8 mouse cellular contexts compared by ENCODE assay signal in genomic region chr4:134713937-134714336, GRCm38 (mm10). TPM values are rescaled to one million over a fixed set of nuclear protein-coding genes. Genes with fewer than 3 reads are reported as not detected.
A peak's percentile ranks its signal among the peaks of the same experiment; 100 is the strongest.
DNase-seq lines count a peak whose midpoint lies in the region; ATAC-seq and TF ChIP-seq lines count a peak whose summit lies in the region.

No protein-coding gene starts in this region.

- no peaks in the 10 kb centered on the region for H3K36me3 ChIP-seq in ES-Bruce4 (ENCODE audit: control insufficient read depth, insufficient read depth, low read length, poor library complexity, severe bottlenecking)
- H3K36me3 ChIP-seq in forebrain, embryonic 13.5 days (ENCODE audit: poor library complexity, severe bottlenecking): no peaks in the 10 kb centered on the region
- no peaks in the 10 kb centered on the region for H3K36me3 ChIP-seq in liver, embryonic 16.5 days (ENCODE audit: control insufficient read depth, insufficient read depth)
- no peaks in the 10 kb centered on the region for H3K36me3 ChIP-seq in neural tube, embryonic 13.5 days
- no peaks in the 10 kb centered on the region for H3K36me3 ChIP-seq in testis, adult 2 months (ENCODE audit: control insufficient read depth, insufficient read depth, low read length)

- no peak for TF ChIP-seq EP300 in ES-Bruce4 (IDR thresholded peaks at IDR 0.05; ENCODE audit: insufficient read depth, low read depth, low read length)

- peak; percentile 62 for TF ChIP-seq CTCF in ES-Bruce4 (IDR thresholded peaks at IDR 0.05; ENCODE audit: low read depth, low read length)
- TF ChIP-seq CTCF in testis, adult 2 months (IDR thresholded peaks at IDR 0.05; ENCODE audit: control insufficient read depth, insufficient read depth, insufficient replicate concordance, low read depth, low read length): peak; percentile 84

- H3K4me3 ChIP-seq in ES-Bruce4 (ENCODE audit: low read depth, low read length): no peak overlapping the region
- no peak overlapping the region for H3K4me3 ChIP-seq in forebrain, embryonic 13.5 days
- H3K4me3 ChIP-seq in liver, embryonic 16.5 days (ENCODE audit: low read depth, low read length): no peak overlapping the region
- no peak overlapping the region for H3K4me3 ChIP-seq in neural tube, embryonic 13.5 days
- H3K4me3 ChIP-seq in testis, adult 2 months (ENCODE audit: control insufficient read depth, low read depth, low read length): no peak overlapping the region

- DNase-seq in heart, postnatal 10 days: peak; percentile 89 to 92
- peak; percentile 89 to 93 for DNase-seq in kidney, postnatal 4 days

- WGBS in forebrain, embryonic 13.5 days: 8% methylated on average over 8 of the region's 8 CpGs
- WGBS in liver, embryonic 16.5 days (ENCODE audit: insufficient replicate concordance): 9% methylated on average over 8 of the region's 8 CpGs
- WGBS in neural tube, embryonic 13.5 days: 4% methylated on average over 8 of the region's 8 CpGs

- no peak for TF ChIP-seq POLR2A in ES-Bruce4 (IDR thresholded peaks at IDR 0.05; ENCODE audit: insufficient read depth, low read length)
- TF ChIP-seq POLR2A in testis, adult 2 months (IDR thresholded peaks at IDR 0.05; ENCODE audit: control insufficient read depth, low read depth, low read length): no peak

- ATAC-seq in cerebellum, adult (ENCODE audit: insufficient number of reproducible peaks, low FRiP score, low TSS enrichment): peak; percentile 68; the same call in 1 of the 2 replicates
- peak; percentile 90 for ATAC-seq in forebrain, embryonic 13.5 days
- ATAC-seq in liver, embryonic 16.5 days (ENCODE audit: low read depth): peak; percentile 82
- peak; percentile 79 for ATAC-seq in neural tube, embryonic 13.5 days (ENCODE audit: low read depth)

- H3K9ac ChIP-seq in ES-Bruce4 (ENCODE audit: low read depth, poor library complexity, severe bottlenecking): no peak overlapping the region
- no peak overlapping the region for H3K9ac ChIP-seq in forebrain, embryonic 13.5 days
- H3K9ac ChIP-seq in liver, embryonic 16.5 days (ENCODE audit: low read depth, low read length): no peak overlapping the region
- no peak overlapping the region for H3K9ac ChIP-seq in neural tube, embryonic 13.5 days

- peak overlapping the region; percentile 20 for H3K4me2 ChIP-seq in forebrain, embryonic 13.5 days
- H3K4me2 ChIP-seq in liver, embryonic 16.5 days (ENCODE audit: low read depth, low read length): no peak overlapping the region
- H3K4me2 ChIP-seq in neural tube, embryonic 13.5 days: no peak overlapping the region

- H3K27me3 ChIP-seq in ES-Bruce4 (ENCODE audit: control insufficient read depth, insufficient read depth, low read length, poor library complexity, severe bottlenecking): no peaks in the 10 kb centered on the region
- H3K27me3 ChIP-seq in forebrain, embryonic 13.5 days: no peaks in the 10 kb centered on the region
- no peaks in the 10 kb centered on the region for H3K27me3 ChIP-seq in liver, embryonic 16.5 days (ENCODE audit: control insufficient read depth, insufficient read depth, low read depth, low read length)
- H3K27me3 ChIP-seq in neural tube, embryonic 13.5 days: no peaks in the 10 kb centered on the region
- H3K27me3 ChIP-seq in testis, adult 2 months (ENCODE audit: control insufficient read depth, insufficient read depth, low read length): no peaks in the 10 kb centered on the region

- no peaks in the 10 kb centered on the region for H3K9me3 ChIP-seq in ES-Bruce4 (replicated peaks; ENCODE audit: control insufficient read depth, insufficient read depth, low read length, poor library complexity, severe bottlenecking)
- no peaks in the 10 kb centered on the region for H3K9me3 ChIP-seq in forebrain, embryonic 13.5 days (replicated peaks)
- H3K9me3 ChIP-seq in liver, embryonic 16.5 days (replicated peaks; ENCODE audit: control insufficient read depth, low read length): no peaks in the 10 kb centered on the region
- H3K9me3 ChIP-seq in neural tube, embryonic 13.5 days: no peaks in the 10 kb centered on the region

- no peak overlapping the region for H3K27ac ChIP-seq in ES-Bruce4 (ENCODE audit: insufficient read depth, low read length)
- H3K27ac ChIP-seq in forebrain, embryonic 13.5 days: no peak overlapping the region
- no peak overlapping the region for H3K27ac ChIP-seq in liver, embryonic 16.5 days (ENCODE audit: low read length)
- H3K27ac ChIP-seq in neural tube, embryonic 13.5 days (replicated peaks): no peak overlapping the region
- no peak overlapping the region for H3K27ac ChIP-seq in testis, adult 2 months (ENCODE audit: control insufficient read depth, insufficient read depth, low read depth, low read length)

- intact Hi-C loops in heart, postnatal 10 days (cut with DNase I): loop anchor here (1.0 kb wide), 1 partner anchor 171 kb away; no protein-coding TSS in a partner anchor

- H3K4me1 ChIP-seq in ES-Bruce4 (ENCODE audit: control insufficient read depth, insufficient read depth, low read length): no peaks in the 10 kb centered on the region
- peaks cover 6% of the 10 kb centered on the region; the same call in 1 of the 2 replicates for H3K4me1 ChIP-seq in forebrain, embryonic 13.5 days
- peaks cover 3% of the 10 kb centered on the region for H3K4me1 ChIP-seq in liver, embryonic 16.5 days (ENCODE audit: control insufficient read depth, low read depth, low read length)
- H3K4me1 ChIP-seq in neural tube, embryonic 13.5 days (replicated peaks): peaks cover 14% of the 10 kb centered on the region
- peaks cover 2% of the 10 kb centered on the region; the same call in 1 of the 2 replicates for H3K4me1 ChIP-seq in testis, adult 2 months (ENCODE audit: control insufficient read depth, insufficient read depth, low read length)

RNA-seq across cellular contexts. Expression of gene Man1c1, which starts 9.8 kb away (rescaled TPM):
- polyA plus RNA-seq in ES-Bruce4 (2011; ENCODE audit: insufficient read depth, insufficient read length, low read depth, missing spikeins): 7.1 and 9.0 TPM in 2 replicates
- 1.6 TPM in 2 replicates for polyA plus RNA-seq in forebrain, embryonic 13.5 days (2015; fragmentation: Nextera tagmentation; extraction: Ambion mirVana)
- 10 to 100 TPM; 32.0 to 37.7 TPM for total RNA-seq in heart, postnatal 10 days (2021)
- 0.97 and 1.2 TPM in 2 replicates for polyA plus RNA-seq in liver, embryonic 16.5 days (2015; fragmentation: Nextera tagmentation; extraction: Ambion mirVana)
- polyA plus RNA-seq in neural tube, embryonic 13.5 days (2015; fragmentation: Nextera tagmentation; extraction: Ambion mirVana): 5.3 and 5.7 TPM in 2 replicates
- polyA plus RNA-seq in testis, adult 2 months (2012; rRNA removed): 0.87 and 0.95 TPM in 2 replicates

RNA-seq across cellular contexts. Expression of gene Ldlrap1, which starts 53.9 kb away (rescaled TPM):
- polyA plus RNA-seq in ES-Bruce4 (2011; ENCODE audit: insufficient read depth, insufficient read length, low read depth, missing spikeins): 16.8 and 18.9 TPM in 2 replicates
- 2.6 and 2.7 TPM in 2 replicates for polyA plus RNA-seq in forebrain, embryonic 13.5 days (2015; fragmentation: Nextera tagmentation; extraction: Ambion mirVana)
- 10 to 100 TPM; 21.8 to 24.3 TPM for total RNA-seq in heart, postnatal 10 days (2021)
- polyA plus RNA-seq in liver, embryonic 16.5 days (2015; fragmentation: Nextera tagmentation; extraction: Ambion mirVana): 20.1 and 20.7 TPM in 2 replicates
- 3.6 and 4.9 TPM in 2 replicates for polyA plus RNA-seq in neural tube, embryonic 13.5 days (2015; fragmentation: Nextera tagmentation; extraction: Ambion mirVana)
- 1.7 and 1.9 TPM in 2 replicates for polyA plus RNA-seq in testis, adult 2 months (2012; rRNA removed)
